Mouse (Mus musculus) midbrain, postnatal 0 days (tissue): Measurements from ENCODE around the gene Rnf166. TPM values are rescaled to one million over a fixed set of nuclear protein-coding genes. Genes with fewer than 3 reads are reported as not detected.

ENCODE experiments used
- ATAC-seq: fragments of 200-750 bp; cut with Nextera tagmentation; 2 replicates; pipeline ENCODE4 v1.8.0; 2017; ENCODE audit warnings: moderate number of reproducible peaks, mild to moderate bottlenecking, moderate TSS enrichment, moderate library complexity; ENCODE audit not compliant: low FRiP score
- DNase-seq: peaks from one replicate; pipeline ENCODE4 v3.0.0-alpha.2; 2015; ENCODE audit warnings: low spot score
- H3K27ac ChIP-seq: fragments of 300-500 bp; sonication (generic); 2 replicates; pipeline ENCODE4 v1.5.1; 2014; ENCODE audit warnings: low read depth, mild to moderate bottlenecking, low read length, mixed read lengths
- H3K27me3 ChIP-seq: fragments of 300-500 bp; sonication (generic); 2 replicates; pipeline ENCODE4 v1.6.1; 2014; ENCODE audit warnings: low read length, control low read depth, mixed read lengths; ENCODE audit not compliant: insufficient read depth
- H3K36me3 ChIP-seq: fragments of 300-500 bp; sonication (generic); 2 replicates; pipeline ENCODE4 v1.6.1; 2014; ENCODE audit warnings: low read length, control low read depth, mixed read lengths; ENCODE audit not compliant: insufficient read depth
- H3K4me1 ChIP-seq: fragments of 300-500 bp; sonication (generic); 2 replicates; pipeline ENCODE4 v1.6.1; 2014; ENCODE audit warnings: mild to moderate bottlenecking, control low read depth, antibody characterized with exemption, low read length, mixed read lengths; ENCODE audit not compliant: insufficient read depth
- H3K4me2 ChIP-seq: fragments of 300-500 bp; sonication (generic); 2 replicates; pipeline ENCODE4 v1.6.1; 2014; ENCODE audit warnings: low read depth, mild to moderate bottlenecking, low read length, mixed read lengths; ENCODE audit not compliant: poor library complexity, severe bottlenecking
- H3K4me3 ChIP-seq: fragments of 300-500 bp; sonication (generic); 2 replicates; pipeline ENCODE4 v1.5.1; 2014; ENCODE audit warnings: low read depth, mild to moderate bottlenecking, low read length, moderate library complexity
- H3K9ac ChIP-seq: fragments of 300-500 bp; sonication (generic); replicated peaks from 2 replicates; pipeline ENCODE4 v1.6.1; 2014; ENCODE audit warnings: mild to moderate bottlenecking, low read length, moderate library complexity, mixed read lengths; ENCODE audit not compliant: poor library complexity, severe bottlenecking
- H3K9me3 ChIP-seq: fragments of 300-500 bp; sonication (generic); 2 replicates; pipeline ENCODE4 v1.6.1; 2016; ENCODE audit warnings: low read length, control low read depth
- CTCF ChIP-seq: IDR thresholded peaks from 2 replicates; pipeline ENCODE4 v1.5.1; 2016; ENCODE audit warnings: antibody characterized with exemption, mild to moderate bottlenecking
- WGBS: fragments of 180-500 bp; shearing (Covaris S2); extraction: QIAGEN DNeasy Blood & Tissue Kit; methylation state at CpG from one replicate; pipeline ENCODE4 v1.1.7; 2014; 5-methylcytosine and 5-hydroxymethylcytosine counted together
- polyA plus RNA-seq: library from polyadenylated mRNA; unstranded; fragments of >200 nt; fragmentation: Nextera tagmentation; extraction: Ambion mirVana; gene quantifications from 2 replicates; pipeline ENCODE4 v1.2.1, GENCODE M21; 2015
- total RNA-seq: library from RNA; depleted of rRNA; stranded (reverse); fragments of >200 nt; gene quantifications from 2 replicates; pipeline ENCODE4 v1.2.3, GENCODE M21; 2014

Rnf166 gene
- total and polyA plus RNA-seq, 2 experiments from 2014 or later: 25.1 to 26.4 TPM

GRCm38 (mm10) chr8:122464985-122465384, 10.9 kb downstream of the Rnf166 start:
- no peak for DNase-seq
- Histone ChIP-seq H3K4me2 (no peak overlapping the region), H3K27me3 (peaks cover 24% of the 10 kb centered on the region), H3K27ac (no peak overlapping the region), H3K36me3 (peaks cover 42% of the 10 kb centered on the region), H3K9ac (no peak overlapping the region), H3K9me3 (no peaks in the 10 kb centered on the region), H3K4me1 (peaks cover 6% of the 10 kb centered on the region; the same call in 1 of the 2 replicates), H3K4me3 (no peak overlapping the region)
- ATAC-seq: no peak
- 65% methylated on average over 7 of the region's 7 CpGs for WGBS
- TF ChIP-seq CTCF: no peak

DNA sequence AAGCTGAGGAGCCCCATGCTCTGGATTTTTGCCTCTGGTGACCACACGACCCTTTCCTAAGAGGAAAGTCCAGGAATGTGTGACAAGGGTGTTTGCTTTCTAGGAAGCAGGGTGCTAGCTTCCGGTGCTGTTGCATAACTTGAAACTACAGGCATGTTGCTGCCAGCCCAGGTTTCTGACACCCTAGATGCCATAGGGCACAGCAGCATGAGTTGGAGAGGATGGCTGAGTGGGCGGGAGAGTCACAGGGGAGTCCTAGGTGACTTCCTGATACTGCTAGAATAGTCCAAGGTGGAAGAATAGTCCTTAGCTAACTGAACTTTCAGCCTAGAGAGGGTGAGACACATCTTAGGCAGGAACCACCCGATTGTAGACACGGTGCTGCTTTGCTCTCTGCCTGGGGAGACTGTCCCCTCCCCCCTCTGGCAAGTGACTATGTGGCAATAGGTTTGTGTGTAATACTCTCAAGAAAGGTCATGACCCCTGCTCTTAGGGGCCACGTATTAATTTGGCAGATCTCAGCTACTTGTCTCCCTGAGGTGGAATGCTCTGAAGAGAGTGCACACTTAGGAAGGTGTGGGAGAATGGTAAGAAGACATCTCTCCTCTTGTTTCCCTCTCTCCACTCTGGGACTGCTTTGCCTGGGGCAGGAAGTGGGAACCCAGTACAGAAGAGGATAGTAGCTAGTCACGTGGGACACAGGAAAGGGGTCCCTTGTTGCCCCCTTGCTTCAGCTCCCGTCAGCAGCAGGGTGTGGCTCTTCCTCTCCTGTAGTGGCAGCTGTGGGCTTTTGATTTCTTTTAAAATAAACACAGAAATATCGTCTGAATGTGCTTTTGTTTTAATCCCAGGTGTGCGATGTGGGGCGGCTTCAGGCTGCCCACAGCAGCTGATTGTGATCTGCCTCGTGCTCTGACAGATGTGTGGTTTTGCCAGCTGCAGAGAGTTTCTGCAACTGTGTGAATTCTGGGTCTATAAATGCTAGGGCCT, 11.9 kb downstream of the Rnf166 start:
- Histone ChIP-seq H3K9ac (no peak overlapping the region), H3K4me1 (peaks cover 6% of the 10 kb centered on the region; the same call in 1 of the 2 replicates), H3K9me3 (no peaks in the 10 kb centered on the region), H3K27me3 (peaks cover 32% of the 10 kb centered on the region), H3K4me3 (no peak overlapping the region), H3K4me2 (no peak overlapping the region), H3K27ac (no peak overlapping the region), H3K36me3 (peaks cover 33% of the 10 kb centered on the region)
- ATAC-seq (no peak), DNase-seq (no peak)
- no peak for TF ChIP-seq CTCF
- 71% methylated on average over 12 of the region's 12 CpGs for WGBS

GRCm38 (mm10) chr8:122462510-122462909, 13.4 kb downstream of the Rnf166 start:
- Histone ChIP-seq H3K4me1 (peaks cover 6% of the 10 kb centered on the region; the same call in 1 of the 2 replicates), H3K27me3 (peaks cover 38% of the 10 kb centered on the region), H3K36me3 (peaks cover 19% of the 10 kb centered on the region), H3K4me2 (no peak overlapping the region), H3K9me3 (no peaks in the 10 kb centered on the region), H3K4me3 (no peak overlapping the region), H3K9ac (no peak overlapping the region), H3K27ac (no peak overlapping the region)
- DNase-seq (no peak), ATAC-seq (no peak)
- WGBS: 69% methylated on average over 8 of the region's 8 CpGs
- TF ChIP-seq CTCF: no peak

GRCm38 (mm10) chr8:122461473-122462148, 14.3 kb downstream of the Rnf166 start:
- no peak overlapping the region for H3K27ac ChIP-seq
- no peak overlapping the region for H3K4me3 ChIP-seq
- H3K9ac ChIP-seq: no peak overlapping the region
- no peak for TF ChIP-seq CTCF
- peaks cover 6% of the 10 kb centered on the region; the same call in 1 of the 2 replicates for H3K4me1 ChIP-seq
- WGBS: 49% methylated on average over 11 of the region's 11 CpGs
- H3K36me3 ChIP-seq: peaks cover 11% of the 10 kb centered on the region
- H3K27me3 ChIP-seq: peaks cover 38% of the 10 kb centered on the region
- no peaks in the 10 kb centered on the region for H3K9me3 ChIP-seq
- ATAC-seq: no peak
- DNase-seq: no peak
- H3K4me2 ChIP-seq: no peak overlapping the region

- ATAC-seq (peak; percentile 45; the same call in 1 of the 2 replicates), DNase-seq (peak; percentile 6)
- 4% methylated on average over 56 of the region's 56 CpGs for WGBS
- Histone ChIP-seq H3K36me3 (peaks cover 7% of the 10 kb centered on the region), H3K4me2 (peak within 1 kb of the TSS; percentile 87), H3K4me3 (peak within 1 kb of the TSS; percentile 40), H3K9ac (peak within 1 kb of the TSS; percentile 39; the same call in 1 of the 2 replicates), H3K27ac (no peak within 1 kb of the TSS), H3K27me3 (peaks cover 38% of the 10 kb centered on the region), H3K4me1 (peaks cover 6% of the 10 kb centered on the region; the same call in 1 of the 2 replicates), H3K9me3 (no peaks in the 10 kb centered on the region)
- TF ChIP-seq CTCF: no peak
These were observed 15.1 kb downstream of the Rnf166 start, which contains the start of gene Snai3 for GRCm38 (mm10) chr8:122460524-122461472. Gene Snai3, minus strand, starts transcription at chr8:122460733.
